Mouse (Mus musculus): Measurements from ENCODE around the gene Oprd1.

DNA sequence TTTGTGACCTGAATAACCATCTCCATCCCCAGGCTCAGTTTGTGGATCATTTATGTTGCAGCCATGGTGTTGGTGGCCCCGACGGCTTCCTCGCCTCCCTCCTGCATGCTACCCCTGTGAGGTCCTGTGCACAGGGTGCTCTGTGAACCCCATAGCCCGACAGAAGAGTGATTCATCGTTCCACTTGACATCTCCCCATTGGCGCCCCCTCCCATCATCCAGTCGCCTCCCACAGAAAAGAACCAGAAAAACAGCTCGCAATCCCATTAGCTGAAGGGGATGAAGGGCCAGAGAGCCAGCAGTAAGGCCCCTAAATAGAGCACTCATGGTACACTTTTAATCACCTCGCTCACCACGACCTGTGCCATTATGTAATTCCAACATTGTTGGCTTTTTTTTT, 32.2 kb upstream of the Oprd1 start:
- TF ChIP-seq POLR2A (IDR thresholded peaks at IDR 0.05; ENCODE audit: low read depth, low read length), result no peak
- no peak for TF ChIP-seq CTCF (IDR thresholded peaks at IDR 0.05; ENCODE audit: borderline replicate concordance, insufficient read depth, low read length)

Measured in embryonic fibroblast, embryonic 13.5 days (primary cell).